Mouse (Mus musculus) fat pad, adult 2 months (tissue): ENCODE data around the gene Slc25a30.
"Not testable (repeated sequence)": the region's sequence is repeated elsewhere in the genome, so short reads cannot be mapped to it uniquely, and the experiment has no call there.

Experiments
- DNase-seq: peaks from one replicate; pipeline ENCODE4 v3.0.0-alpha.2; 2011; ENCODE audit warnings: low read depth, low spot score; ENCODE audit errors: extremely low read depth

Gene Slc25a30

GRCm38 (mm10) chr14:75793110-75793509 is 6.3 kb upstream of the Slc25a30 start:
- DNase-seq = peak; percentile 30

GRCm38 (mm10) chr14:75791372-75791771 is 4.5 kb upstream of the Slc25a30 start:
- no peak for DNase-seq

GRCm38 (mm10) chr14:75790411-75790996 is 3.7 kb upstream of the Slc25a30 start:
- no peak for DNase-seq

- no peak for DNase-seq
These were observed 2.5 kb upstream of the Slc25a30 start for GRCm38 (mm10) chr14:75789291-75789690.

- DNase-seq = no peak
These were observed 948 bp upstream of the Slc25a30 start for GRCm38 (mm10) chr14:75787794-75788175.

- no peak for DNase-seq
These were observed 391 bp downstream of the Slc25a30 start for GRCm38 (mm10) chr14:75786424-75786867.

GRCm38 (mm10) chr14:75779913-75780312 is 6.9 kb downstream of the Slc25a30 start:
- DNase-seq = no peak

- DNase-seq = no peak
These were observed 10.2 kb downstream of the Slc25a30 start for GRCm38 (mm10) chr14:75776637-75777036.

GRCm38 (mm10) chr14:75773431-75773830 is 13.4 kb downstream of the Slc25a30 start:
- DNase-seq = no peak

GRCm38 (mm10) chr14:75772407-75772806 is 14.4 kb downstream of the Slc25a30 start:
- not testable (repeated sequence) for DNase-seq

GRCm38 (mm10) chr14:75771101-75771501 is 15.7 kb downstream of the Slc25a30 start:
- no peak for DNase-seq

GRCm38 (mm10) chr14:75769334-75769733 is 17.5 kb downstream of the Slc25a30 start:
- no peak for DNase-seq

- no peak for DNase-seq
These were observed 18.6 kb downstream of the Slc25a30 start for GRCm38 (mm10) chr14:75768275-75768608.

GRCm38 (mm10) chr14:75767492-75768274 is 19.2 kb downstream of the Slc25a30 start:
- DNase-seq = no peak

GRCm38 (mm10) chr14:75761028-75761805 is 25.6 kb downstream of the Slc25a30 start:
- no peak for DNase-seq

- no peak for DNase-seq
These were observed 28.4 kb downstream of the Slc25a30 start for GRCm38 (mm10) chr14:75758401-75758800.

- no peak for DNase-seq
These were observed 29.0 kb downstream of the Slc25a30 start for GRCm38 (mm10) chr14:75757821-75758220.

- DNase-seq = no peak
These were observed 29.9 kb downstream of the Slc25a30 start for GRCm38 (mm10) chr14:75756971-75757370.

GRCm38 (mm10) chr14:75753991-75754817 is 32.6 kb downstream of the Slc25a30 start, which contains the start of gene Cog3:
Gene Cog3 (minus strand): TSS chr14:75754517.
- DNase-seq = peak; percentile 31

- DNase-seq = no peak
These were observed 33.6 kb downstream of the Slc25a30 start for GRCm38 (mm10) chr14:75753206-75753605.

GRCm38 (mm10) chr14:75751040-75751439 is 35.8 kb downstream of the Slc25a30 start:
- DNase-seq = no peak
